ENCODE assay signal across 8 mouse cellular contexts in genomic region chr9:7961366-7962160, GRCm38 (mm10). TPM values are rescaled to one million over a fixed set of nuclear protein-coding genes. Genes with fewer than 3 reads are reported as not detected.
DNase-seq lines count a peak whose midpoint lies in the region; ATAC-seq lines count a peak whose summit lies in the region.
"Had no signal": no experiment of that assay in that cellular context is flagged by ENCODE, and none has a peak within 500 bp of the region (broad histone marks: within the 10 kb centered on the region; RNA-seq: fewer than 3 reads in every experiment).

No protein-coding gene starts in this region.

- H3K27me3 ChIP-seq in embryonic facial prominence, embryonic 12.5 days, result no peaks in the 10 kb centered on the region
- no peaks in the 10 kb centered on the region for H3K27me3 ChIP-seq in limb, embryonic 13.5 days
- no peaks in the 10 kb centered on the region for H3K27me3 ChIP-seq in stomach, embryonic 15.5 days (replicated peaks)

- WGBS in embryonic facial prominence, embryonic 12.5 days, result 15% methylated on average over 21 of the region's 21 CpGs
- WGBS in limb, embryonic 13.5 days, result 8% methylated on average over 21 of the region's 21 CpGs
- 39% methylated on average over 21 of the region's 21 CpGs for WGBS in stomach, embryonic 15.5 days

- DNase-seq in right cerebral cortex, postnatal 4 days, result peak; percentile 24
- no peak for DNase-seq in right cerebral cortex, adult 2 months (ENCODE audit: low spot score in 2 of 2)
- DNase-seq in heart, postnatal 14 days, result peak; percentile 40 to 57
- DNase-seq in thymus, postnatal 4 days, result no peak

- no peak overlapping the region for H3K9ac ChIP-seq in embryonic facial prominence, embryonic 12.5 days
- peak overlapping the region; percentile 45 for H3K9ac ChIP-seq in limb, embryonic 13.5 days
- no peak overlapping the region for H3K9ac ChIP-seq in stomach, embryonic 15.5 days

- no peaks in the 10 kb centered on the region for H3K9me3 ChIP-seq in embryonic facial prominence, embryonic 12.5 days
- no peaks in the 10 kb centered on the region for H3K9me3 ChIP-seq in limb, embryonic 13.5 days
- H3K9me3 ChIP-seq in stomach, embryonic 15.5 days, result no peaks in the 10 kb centered on the region
- H3K9me3 ChIP-seq: megakaryocyte, embryonic 14.5 days had no signal

- peaks cover 9% of the 10 kb centered on the region for H3K36me3 ChIP-seq in embryonic facial prominence, embryonic 12.5 days
- H3K36me3 ChIP-seq in limb, embryonic 13.5 days, result peaks cover 28% of the 10 kb centered on the region
- H3K36me3 ChIP-seq in stomach, embryonic 15.5 days, result 0 out of 2 replicates have a peak, but pooled peaks cover under 1% of the 10 kb centered on the region

- peaks cover 44% of the 10 kb centered on the region for H3K4me1 ChIP-seq in embryonic facial prominence, embryonic 12.5 days
- H3K4me1 ChIP-seq in limb, embryonic 13.5 days, result peaks cover 66% of the 10 kb centered on the region
- peaks cover 17% of the 10 kb centered on the region for H3K4me1 ChIP-seq in stomach, embryonic 15.5 days

- ATAC-seq in embryonic facial prominence, embryonic 12.5 days (ENCODE audit: insufficient number of reproducible peaks, insufficient read depth, low FRiP score, low TSS enrichment), result no peak
- peak; percentile 58 for ATAC-seq in limb, embryonic 13.5 days (ENCODE audit: low FRiP score, low read depth)
- ATAC-seq in stomach, embryonic 15.5 days (ENCODE audit: insufficient read depth, low FRiP score, low read depth), result no peak

- 0 out of 2 replicates have a peak overlapping the region, but pooled peaks have one; percentile 2 for H3K4me2 ChIP-seq in embryonic facial prominence, embryonic 12.5 days (replicated peaks)
- H3K4me2 ChIP-seq in limb, embryonic 13.5 days (replicated peaks), result peak overlapping the region; percentile 48
- no peak overlapping the region for H3K4me2 ChIP-seq in stomach, embryonic 15.5 days

- H3K4me3 ChIP-seq in embryonic facial prominence, embryonic 12.5 days, result no peak overlapping the region
- no peak overlapping the region for H3K4me3 ChIP-seq in limb, embryonic 13.5 days
- H3K4me3 ChIP-seq in stomach, embryonic 15.5 days (replicated peaks), result no peak overlapping the region
- H3K4me3 ChIP-seq: megakaryocyte, embryonic 14.5 days had no signal

- intact Hi-C loops in heart, postnatal 14 days (cut with DNase I), result loop anchor here (5.0 kb wide), 1 partner anchor 41 kb away; the partner anchor contains the start of gene Yap1

- H3K27ac ChIP-seq in embryonic facial prominence, embryonic 12.5 days, result peak overlapping the region; percentile 89
- H3K27ac ChIP-seq in limb, embryonic 13.5 days, result peak overlapping the region; percentile 88
- peak overlapping the region; percentile 76 for H3K27ac ChIP-seq in stomach, embryonic 15.5 days

RNA-seq across cellular contexts. Expression of gene Yap1, which starts 42.8 kb away (rescaled TPM):
- polyA plus RNA-seq in embryonic facial prominence, embryonic 12.5 days (2016; fragmentation: Nextera tagmentation; extraction: Ambion mirVana), result 66.6 and 67.6 TPM in 2 replicates
- 10 to 100 TPM; 60.9 to 63.1 TPM for total RNA-seq in heart, postnatal 14 days (2021)
- polyA plus RNA-seq in limb, embryonic 13.5 days (2015; fragmentation: Nextera tagmentation; extraction: Ambion mirVana), result 47.5 and 48.1 TPM in 2 replicates
- 29.4 and 29.7 TPM in 2 replicates for polyA plus RNA-seq in stomach, embryonic 15.5 days (2015; fragmentation: Nextera tagmentation; extraction: Ambion mirVana)

Comparison
In these comparisons a context has a peak if more than half of its experiments do, and no peak if none do; other contexts are left out.
1. DNase-seq: peak in right cerebral cortex, postnatal 4 days (single experiment) and heart, postnatal 14 days (2 of 2); none in right cerebral cortex, adult 2 months (0 of 2) and thymus, postnatal 4 days (single experiment).
2. Peak in every context shown above with its lines, with median percentiles within 50 percentile points of each other: H3K27ac ChIP-seq.